Mouse (Mus musculus): ENCODE results near the gene H1foo. TPM values are rescaled to one million over a fixed set of nuclear protein-coding genes. Genes with fewer than 3 reads are reported as not detected.

Gene H1foo
- polyA plus RNA-seq, 1 experiment from 2014 or later: not detected

GRCm38 (mm10) chr6:115955664-115956063 lies 10.9 kb downstream of the H1foo start:
- 85% methylated on average over 11 of the region's 11 CpGs for WGBS
- no peak overlapping the region for H3K9ac ChIP-seq (ENCODE audit: low read length)

DNA sequence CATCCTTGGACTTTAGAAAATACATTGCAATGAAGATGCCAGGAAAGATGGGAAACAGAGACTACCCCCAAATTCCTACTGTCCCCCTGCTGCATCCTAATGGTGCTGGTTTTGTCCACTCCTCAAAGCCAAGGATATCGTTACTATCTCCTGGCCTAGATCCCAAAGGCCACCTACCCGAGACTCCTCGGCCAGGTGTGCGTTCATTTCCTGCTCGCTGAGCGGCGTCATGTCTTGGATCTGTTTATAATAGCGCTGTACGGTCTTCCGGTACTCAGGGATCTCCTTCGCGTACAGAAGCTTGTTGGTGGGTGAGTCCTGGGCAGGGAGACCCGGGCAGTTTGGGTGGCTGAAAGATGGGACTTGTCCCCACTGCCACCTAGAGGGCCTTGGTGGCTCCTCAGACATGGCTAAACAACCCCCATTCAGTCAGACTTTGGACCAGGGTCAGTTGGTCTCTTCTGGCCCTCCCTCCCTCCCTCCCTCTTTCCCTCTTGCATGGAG lies 11.7 kb downstream of the H1foo start:
- 71% methylated on average over 13 of the region's 13 CpGs for WGBS
- Histone ChIP-seq H3K4me3 (ENCODE audit: low read length) (no peak overlapping the region), H3K27me3 (ENCODE audit: control insufficient read depth, insufficient read depth, low read length) (no peaks in the 10 kb centered on the region), H3K4me1 (ENCODE audit: control insufficient read depth, insufficient read depth, low read length) (peaks cover 42% of the 10 kb centered on the region), H3K36me3 (ENCODE audit: control insufficient read depth, insufficient read depth) (peaks cover 6% of the 10 kb centered on the region; the same call in 1 of the 2 replicates), H3K27ac (ENCODE audit: low read length) (peak overlapping the region; percentile 78), H3K9ac (ENCODE audit: low read length) (no peak overlapping the region), H3K9me3 (replicated peaks; ENCODE audit: control insufficient read depth, low read length) (peaks cover 4% of the 10 kb centered on the region), H3K4me2 (ENCODE audit: low read depth, low read length) (no peak overlapping the region)
- no peak for ATAC-seq (replicated peaks; ENCODE audit: extremely low read depth, insufficient read depth, low FRiP score)

More at GRCm38 (mm10) chr6:115955664-115956063, 10.9 kb downstream of the H1foo start:
- Histone ChIP-seq H3K36me3 (ENCODE audit: control insufficient read depth, insufficient read depth) (peaks cover 6% of the 10 kb centered on the region; the same call in 1 of the 2 replicates), H3K4me1 (ENCODE audit: control insufficient read depth, insufficient read depth, low read length) (peaks cover 42% of the 10 kb centered on the region), H3K27me3 (ENCODE audit: control insufficient read depth, insufficient read depth, low read length) (no peaks in the 10 kb centered on the region), H3K4me2 (ENCODE audit: low read depth, low read length) (no peak overlapping the region), H3K9me3 (replicated peaks; ENCODE audit: control insufficient read depth, low read length) (peaks cover 5% of the 10 kb centered on the region), H3K4me3 (ENCODE audit: low read length) (no peak overlapping the region), H3K27ac (ENCODE audit: low read length) (no peak overlapping the region)
- no peak for ATAC-seq (replicated peaks; ENCODE audit: extremely low read depth, insufficient read depth, low FRiP score)

DNA sequence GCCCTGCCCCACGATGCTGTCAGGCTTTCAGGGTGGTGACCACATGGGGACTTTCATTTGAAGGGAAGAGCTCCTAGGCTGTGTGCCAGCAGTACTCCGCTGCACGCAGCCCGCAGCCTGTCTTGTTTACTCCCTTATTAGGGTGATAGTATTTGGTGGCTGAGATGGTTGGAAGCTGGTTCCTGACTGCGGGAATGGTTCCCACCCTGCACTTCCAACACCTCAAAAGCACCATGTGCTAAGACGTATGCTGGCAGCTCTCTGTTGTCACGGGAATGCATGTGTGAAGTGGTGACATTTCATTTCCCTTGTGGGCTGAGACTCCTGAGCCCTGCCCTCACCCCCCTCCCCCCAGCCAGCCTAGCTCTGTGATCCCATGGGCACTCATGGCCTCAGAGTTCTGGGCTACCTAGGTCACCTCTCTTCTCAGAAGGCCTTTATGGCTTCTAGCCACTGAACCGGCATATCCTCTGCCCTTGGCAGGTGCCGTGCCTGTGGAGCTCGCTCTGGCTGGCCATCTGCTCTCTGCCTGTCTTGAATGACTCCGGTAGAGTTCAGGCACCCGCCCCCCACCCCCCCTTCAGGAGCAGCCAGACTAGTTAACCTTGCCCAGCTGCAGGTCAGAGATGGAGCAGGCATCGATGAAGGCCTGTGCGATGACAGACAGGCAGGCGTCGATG lies 12.3 kb downstream of the H1foo start:
- peaks cover 42% of the 10 kb centered on the region for H3K4me1 ChIP-seq (ENCODE audit: control insufficient read depth, insufficient read depth, low read length)
- peak overlapping the region; percentile 10; the same call in 1 of the 2 replicates for H3K4me2 ChIP-seq (ENCODE audit: low read depth, low read length)
- peak overlapping the region; percentile 78 for H3K27ac ChIP-seq (ENCODE audit: low read length)
- no peak overlapping the region for H3K4me3 ChIP-seq (ENCODE audit: low read length)
- H3K9me3 ChIP-seq (replicated peaks; ENCODE audit: control insufficient read depth, low read length): no peaks in the 10 kb centered on the region
- peaks cover 6% of the 10 kb centered on the region; the same call in 1 of the 2 replicates for H3K36me3 ChIP-seq (ENCODE audit: control insufficient read depth, insufficient read depth)
- WGBS: 27% methylated on average over 16 of the region's 16 CpGs
- ATAC-seq (replicated peaks; ENCODE audit: extremely low read depth, insufficient read depth, low FRiP score): peak; percentile 74
- no peaks in the 10 kb centered on the region for H3K27me3 ChIP-seq (ENCODE audit: control insufficient read depth, insufficient read depth, low read length)
- peak overlapping the region; percentile 2 for H3K9ac ChIP-seq (ENCODE audit: low read length)

DNA sequence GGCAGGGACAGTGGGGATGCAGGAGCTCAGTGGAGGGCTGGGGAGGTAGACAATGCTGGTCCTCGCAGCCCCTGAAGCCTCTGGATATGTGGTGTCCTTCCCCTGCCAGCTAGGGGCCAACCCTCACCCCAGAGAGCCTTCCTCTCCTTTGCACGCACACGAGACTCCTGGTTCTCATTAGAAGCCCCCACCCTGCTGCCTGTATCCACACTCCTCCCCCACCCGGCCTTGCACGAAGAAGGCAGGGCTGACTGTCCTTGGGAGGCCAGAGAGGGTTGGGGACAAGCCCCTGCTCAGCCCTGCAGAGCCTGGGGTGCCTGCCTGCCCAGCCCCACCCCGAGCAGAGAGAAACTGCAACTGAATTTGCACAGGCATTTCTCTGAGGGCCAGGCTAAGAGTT lies 12.9 kb downstream of the H1foo start:
- no peak for ATAC-seq (replicated peaks; ENCODE audit: extremely low read depth, insufficient read depth, low FRiP score)
- Histone ChIP-seq H3K9ac (ENCODE audit: low read length) (peak overlapping the region; percentile 2), H3K4me2 (ENCODE audit: low read depth, low read length) (no peak overlapping the region), H3K4me1 (ENCODE audit: control insufficient read depth, insufficient read depth, low read length) (peaks cover 43% of the 10 kb centered on the region), H3K27me3 (ENCODE audit: control insufficient read depth, insufficient read depth, low read length) (no peaks in the 10 kb centered on the region), H3K9me3 (replicated peaks; ENCODE audit: control insufficient read depth, low read length) (no peaks in the 10 kb centered on the region), H3K27ac (ENCODE audit: low read length) (peak overlapping the region; percentile 15; the same call in 1 of the 2 replicates), H3K4me3 (ENCODE audit: low read length) (no peak overlapping the region), H3K36me3 (ENCODE audit: control insufficient read depth, insufficient read depth) (peaks cover 6% of the 10 kb centered on the region; the same call in 1 of the 2 replicates)
- 54% methylated on average over 6 of the region's 6 CpGs for WGBS

GRCm38 (mm10) chr6:115958445-115958844 lies 13.7 kb downstream of the H1foo start:
- H3K4me1 ChIP-seq (ENCODE audit: control insufficient read depth, insufficient read depth, low read length): peaks cover 45% of the 10 kb centered on the region
- WGBS: 89% methylated on average over 9 of the region's 9 CpGs
- H3K9me3 ChIP-seq (replicated peaks; ENCODE audit: control insufficient read depth, low read length): no peaks in the 10 kb centered on the region
- no peaks in the 10 kb centered on the region for H3K27me3 ChIP-seq (ENCODE audit: control insufficient read depth, insufficient read depth, low read length)
- H3K27ac ChIP-seq (ENCODE audit: low read length): no peak overlapping the region
- ATAC-seq (replicated peaks; ENCODE audit: extremely low read depth, insufficient read depth, low FRiP score): no peak
- no peak overlapping the region for H3K4me3 ChIP-seq (ENCODE audit: low read length)
- no peak overlapping the region for H3K4me2 ChIP-seq (ENCODE audit: low read depth, low read length)
- no peak overlapping the region for H3K9ac ChIP-seq (ENCODE audit: low read length)
- peaks cover 6% of the 10 kb centered on the region; the same call in 1 of the 2 replicates for H3K36me3 ChIP-seq (ENCODE audit: control insufficient read depth, insufficient read depth)

GRCm38 (mm10) chr6:115959151-115959691 lies 14.5 kb downstream of the H1foo start:
- Histone ChIP-seq H3K4me2 (ENCODE audit: low read depth, low read length) (no peak overlapping the region), H3K4me3 (ENCODE audit: low read length) (no peak overlapping the region), H3K27me3 (ENCODE audit: control insufficient read depth, insufficient read depth, low read length) (no peaks in the 10 kb centered on the region), H3K9ac (ENCODE audit: low read length) (peak overlapping the region; percentile 14; the same call in 1 of the 2 replicates), H3K4me1 (ENCODE audit: control insufficient read depth, insufficient read depth, low read length) (peaks cover 39% of the 10 kb centered on the region), H3K27ac (ENCODE audit: low read length) (peak overlapping the region; percentile 33), H3K36me3 (ENCODE audit: control insufficient read depth, insufficient read depth) (peaks cover 6% of the 10 kb centered on the region; the same call in 1 of the 2 replicates), H3K9me3 (replicated peaks; ENCODE audit: control insufficient read depth, low read length) (no peaks in the 10 kb centered on the region)
- peak; percentile 14; the same call in 1 of the 2 replicates for ATAC-seq (replicated peaks; ENCODE audit: extremely low read depth, insufficient read depth, low FRiP score)
- WGBS: 51% methylated on average over 7 of the region's 7 CpGs

DNA sequence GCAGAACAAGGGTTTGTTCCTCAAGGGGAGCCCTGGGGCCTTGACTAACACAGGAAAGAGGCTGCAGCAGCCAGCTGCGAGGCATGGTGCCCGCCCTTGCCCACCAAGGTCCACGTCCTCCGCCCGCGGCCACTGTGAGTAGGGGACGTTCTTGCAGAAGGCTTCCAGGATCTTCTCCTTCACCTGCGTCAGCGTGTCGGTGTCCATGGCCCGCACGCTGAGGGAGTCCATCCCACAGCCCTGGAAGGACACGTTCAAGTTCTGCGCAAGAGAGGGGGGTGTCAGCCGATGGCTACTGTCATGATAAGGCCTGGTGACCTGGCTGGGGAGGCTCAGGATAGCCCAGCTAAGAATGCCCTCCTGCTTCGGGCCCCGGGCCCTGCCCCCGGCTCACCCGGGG lies 15.6 kb downstream of the H1foo start:
- Histone ChIP-seq H3K9me3 (replicated peaks; ENCODE audit: control insufficient read depth, low read length) (no peaks in the 10 kb centered on the region), H3K27ac (ENCODE audit: low read length) (no peak overlapping the region), H3K9ac (ENCODE audit: low read length) (no peak overlapping the region), H3K36me3 (ENCODE audit: control insufficient read depth, insufficient read depth) (peaks cover 6% of the 10 kb centered on the region; the same call in 1 of the 2 replicates), H3K4me3 (ENCODE audit: low read length) (no peak overlapping the region), H3K4me1 (ENCODE audit: control insufficient read depth, insufficient read depth, low read length) (peaks cover 33% of the 10 kb centered on the region), H3K4me2 (ENCODE audit: low read depth, low read length) (no peak overlapping the region), H3K27me3 (ENCODE audit: control insufficient read depth, insufficient read depth, low read length) (no peaks in the 10 kb centered on the region)
- WGBS: 89% methylated on average over 19 of the region's 19 CpGs
- ATAC-seq (replicated peaks; ENCODE audit: extremely low read depth, insufficient read depth, low FRiP score): no peak

DNA sequence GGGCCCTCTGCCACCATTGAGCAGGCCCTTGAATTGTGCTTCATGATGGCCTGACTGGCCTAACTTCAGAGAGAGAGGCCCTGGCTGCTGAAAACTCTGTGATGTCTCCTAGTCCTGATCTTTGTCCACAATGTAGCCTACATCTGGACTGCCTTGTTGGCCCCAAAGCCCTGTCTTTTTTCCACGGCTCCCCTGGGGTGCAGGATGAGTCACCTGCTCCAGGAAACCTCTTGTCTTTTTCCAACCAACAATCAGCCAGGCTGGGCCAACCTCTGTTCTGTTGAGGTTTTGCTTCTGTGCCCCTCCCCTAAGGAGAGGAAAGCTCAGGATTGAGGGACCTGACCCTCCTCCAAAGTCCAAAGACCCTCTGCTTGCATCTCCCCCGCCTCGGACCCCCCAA lies 17.0 kb downstream of the H1foo start:
- H3K4me1 ChIP-seq (ENCODE audit: control insufficient read depth, insufficient read depth, low read length): peaks cover 27% of the 10 kb centered on the region
- H3K9ac ChIP-seq (ENCODE audit: low read length): no peak overlapping the region
- H3K4me3 ChIP-seq (ENCODE audit: low read length): no peak overlapping the region
- peaks cover 6% of the 10 kb centered on the region; the same call in 1 of the 2 replicates for H3K36me3 ChIP-seq (ENCODE audit: control insufficient read depth, insufficient read depth)
- H3K4me2 ChIP-seq (ENCODE audit: low read depth, low read length): no peak overlapping the region
- H3K9me3 ChIP-seq (replicated peaks; ENCODE audit: control insufficient read depth, low read length): no peaks in the 10 kb centered on the region
- 85% methylated on average over 3 of the region's 3 CpGs for WGBS
- no peak for ATAC-seq (replicated peaks; ENCODE audit: extremely low read depth, insufficient read depth, low FRiP score)
- no peak overlapping the region for H3K27ac ChIP-seq (ENCODE audit: low read length)
- no peaks in the 10 kb centered on the region for H3K27me3 ChIP-seq (ENCODE audit: control insufficient read depth, insufficient read depth, low read length)
